Mouse (Mus musculus): ENCODE results near the gene Acbd5. TPM values are rescaled to one million over a fixed set of nuclear protein-coding genes. Genes with fewer than 3 reads are reported as not detected.

Gene Acbd5
- polyA plus RNA-seq, 1 experiment, result 35.5 TPM

GRCm38 (mm10) chr2:23071406-23071805, 3.4 kb downstream of the Acbd5 start:
- no peaks in the 10 kb centered on the region for H3K27me3 ChIP-seq (ENCODE audit: control insufficient read depth, insufficient read depth, low read length, poor library complexity, severe bottlenecking)
- H3K4me3 ChIP-seq (ENCODE audit: low read depth, low read length), result no peak overlapping the region
- no peaks in the 10 kb centered on the region; the same call in 1 of the 2 replicates for H3K36me3 ChIP-seq (ENCODE audit: control insufficient read depth, insufficient read depth, low read length, poor library complexity, severe bottlenecking)
- H3K27ac ChIP-seq (ENCODE audit: insufficient read depth, low read length), result no peak overlapping the region
- TF ChIP-seq CTCF (IDR thresholded peaks at IDR 0.05; ENCODE audit: low read depth, low read length) (no peak), POLR2A (IDR thresholded peaks at IDR 0.05; ENCODE audit: insufficient read depth, low read length) (no peak), EP300 (IDR thresholded peaks at IDR 0.05; ENCODE audit: insufficient read depth, low read depth, low read length) (no peak)
- no peaks in the 10 kb centered on the region for H3K4me1 ChIP-seq (ENCODE audit: control insufficient read depth, insufficient read depth, low read length)
- H3K9me3 ChIP-seq (replicated peaks; ENCODE audit: control insufficient read depth, insufficient read depth, low read length, poor library complexity, severe bottlenecking), result no peaks in the 10 kb centered on the region
- H3K9ac ChIP-seq (ENCODE audit: low read depth, poor library complexity, severe bottlenecking), result no peak overlapping the region

GRCm38 (mm10) chr2:23075846-23076245, 7.9 kb downstream of the Acbd5 start:
- Histone ChIP-seq H3K4me1 (ENCODE audit: control insufficient read depth, insufficient read depth, low read length) (no peaks in the 10 kb centered on the region), H3K4me3 (ENCODE audit: low read depth, low read length) (no peak overlapping the region), H3K9ac (ENCODE audit: low read depth, poor library complexity, severe bottlenecking) (no peak overlapping the region), H3K27me3 (ENCODE audit: control insufficient read depth, insufficient read depth, low read length, poor library complexity, severe bottlenecking) (no peaks in the 10 kb centered on the region), H3K36me3 (ENCODE audit: control insufficient read depth, insufficient read depth, low read length, poor library complexity, severe bottlenecking) (peaks cover 3% of the 10 kb centered on the region; the same call in 1 of the 2 replicates), H3K27ac (ENCODE audit: insufficient read depth, low read length) (no peak overlapping the region), H3K9me3 (replicated peaks; ENCODE audit: control insufficient read depth, insufficient read depth, low read length, poor library complexity, severe bottlenecking) (no peaks in the 10 kb centered on the region)
- TF ChIP-seq CTCF (IDR thresholded peaks at IDR 0.05; ENCODE audit: low read depth, low read length), result no peak

- Histone ChIP-seq H3K36me3 (ENCODE audit: control insufficient read depth, insufficient read depth, low read length, poor library complexity, severe bottlenecking) (peaks cover 3% of the 10 kb centered on the region; the same call in 1 of the 2 replicates), H3K9me3 (replicated peaks; ENCODE audit: control insufficient read depth, insufficient read depth, low read length, poor library complexity, severe bottlenecking) (no peaks in the 10 kb centered on the region), H3K27ac (ENCODE audit: insufficient read depth, low read length) (no peak overlapping the region), H3K4me3 (ENCODE audit: low read depth, low read length) (no peak overlapping the region), H3K4me1 (ENCODE audit: control insufficient read depth, insufficient read depth, low read length) (no peaks in the 10 kb centered on the region), H3K27me3 (ENCODE audit: control insufficient read depth, insufficient read depth, low read length, poor library complexity, severe bottlenecking) (no peaks in the 10 kb centered on the region), H3K9ac (ENCODE audit: low read depth, poor library complexity, severe bottlenecking) (no peak overlapping the region)
- TF ChIP-seq POLR2A (IDR thresholded peaks at IDR 0.05; ENCODE audit: insufficient read depth, low read length) (no peak), CTCF (IDR thresholded peaks at IDR 0.05; ENCODE audit: low read depth, low read length) (no peak), EP300 (IDR thresholded peaks at IDR 0.05; ENCODE audit: insufficient read depth, low read depth, low read length) (no peak)
Measured at GRCm38 (mm10) chr2:23076783-23077182, 8.8 kb downstream of the Acbd5 start.

GRCm38 (mm10) chr2:23077693-23078092, 9.7 kb downstream of the Acbd5 start:
- H3K9ac ChIP-seq (ENCODE audit: low read depth, poor library complexity, severe bottlenecking), result no peak overlapping the region
- H3K9me3 ChIP-seq (replicated peaks; ENCODE audit: control insufficient read depth, insufficient read depth, low read length, poor library complexity, severe bottlenecking), result no peaks in the 10 kb centered on the region
- H3K27ac ChIP-seq (ENCODE audit: insufficient read depth, low read length), result no peak overlapping the region
- no peak for TF ChIP-seq POLR2A (IDR thresholded peaks at IDR 0.05; ENCODE audit: insufficient read depth, low read length)
- TF ChIP-seq EP300 (IDR thresholded peaks at IDR 0.05; ENCODE audit: insufficient read depth, low read depth, low read length), result no peak
- no peak for TF ChIP-seq CTCF (IDR thresholded peaks at IDR 0.05; ENCODE audit: low read depth, low read length)
- no peaks in the 10 kb centered on the region for H3K4me1 ChIP-seq (ENCODE audit: control insufficient read depth, insufficient read depth, low read length)
- H3K27me3 ChIP-seq (ENCODE audit: control insufficient read depth, insufficient read depth, low read length, poor library complexity, severe bottlenecking), result no peaks in the 10 kb centered on the region
- no peak overlapping the region for H3K4me3 ChIP-seq (ENCODE audit: low read depth, low read length)
- H3K36me3 ChIP-seq (ENCODE audit: control insufficient read depth, insufficient read depth, low read length, poor library complexity, severe bottlenecking), result peaks cover 3% of the 10 kb centered on the region; the same call in 1 of the 2 replicates

DNA sequence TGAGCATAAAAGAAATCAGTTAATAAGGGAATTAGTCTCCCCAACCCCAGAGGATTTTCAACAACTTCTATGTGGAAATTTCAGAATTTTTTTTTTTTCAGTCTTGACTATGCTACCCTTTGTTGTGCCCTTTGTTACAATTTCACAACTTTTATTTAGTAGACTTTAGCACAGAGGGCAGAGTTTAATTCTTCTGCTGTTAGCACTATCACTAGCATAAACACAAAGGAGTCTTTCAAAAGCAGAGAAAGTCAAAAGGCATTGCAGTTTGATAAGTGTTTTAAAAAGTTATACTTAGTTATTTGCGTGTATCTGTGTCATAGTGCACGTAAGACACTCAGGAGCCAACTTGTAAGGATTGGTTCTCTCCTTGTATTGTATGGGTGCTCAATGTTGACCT, 10.6 kb downstream of the Acbd5 start:
- no peaks in the 10 kb centered on the region for H3K4me1 ChIP-seq (ENCODE audit: control insufficient read depth, insufficient read depth, low read length)
- no peak overlapping the region for H3K27ac ChIP-seq (ENCODE audit: insufficient read depth, low read length)
- no peaks in the 10 kb centered on the region for H3K27me3 ChIP-seq (ENCODE audit: control insufficient read depth, insufficient read depth, low read length, poor library complexity, severe bottlenecking)
- no peak overlapping the region for H3K9ac ChIP-seq (ENCODE audit: low read depth, poor library complexity, severe bottlenecking)
- TF ChIP-seq EP300 (IDR thresholded peaks at IDR 0.05; ENCODE audit: insufficient read depth, low read depth, low read length), result no peak
- no peak for TF ChIP-seq POLR2A (IDR thresholded peaks at IDR 0.05; ENCODE audit: insufficient read depth, low read length)
- TF ChIP-seq CTCF (IDR thresholded peaks at IDR 0.05; ENCODE audit: low read depth, low read length), result no peak
- no peaks in the 10 kb centered on the region for H3K9me3 ChIP-seq (replicated peaks; ENCODE audit: control insufficient read depth, insufficient read depth, low read length, poor library complexity, severe bottlenecking)
- no peak overlapping the region for H3K4me3 ChIP-seq (ENCODE audit: low read depth, low read length)
- peaks cover 3% of the 10 kb centered on the region; the same call in 1 of the 2 replicates for H3K36me3 ChIP-seq (ENCODE audit: control insufficient read depth, insufficient read depth, low read length, poor library complexity, severe bottlenecking)

DNA sequence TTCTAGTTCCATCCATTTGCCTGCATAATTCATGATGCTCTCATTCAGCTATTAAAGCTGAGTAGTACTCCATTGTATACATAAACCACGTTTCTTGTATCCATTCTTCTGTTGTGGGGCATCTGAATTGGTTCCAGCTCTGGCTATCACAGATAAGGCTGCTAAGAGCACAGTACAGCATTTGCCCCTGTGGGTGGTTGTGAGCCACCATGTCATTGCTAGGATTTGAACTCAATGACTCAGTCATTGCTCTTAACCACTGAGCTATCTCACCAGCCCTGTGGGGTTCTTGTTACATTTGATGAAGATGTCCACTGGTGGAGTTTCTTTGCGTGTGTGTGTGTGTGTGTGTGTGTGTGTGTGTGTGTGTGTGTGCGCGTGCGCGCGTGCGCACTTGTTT, 16.6 kb downstream of the Acbd5 start:
- Histone ChIP-seq H3K4me1 (ENCODE audit: control insufficient read depth, insufficient read depth, low read length) (no peaks in the 10 kb centered on the region), H3K36me3 (ENCODE audit: control insufficient read depth, insufficient read depth, low read length, poor library complexity, severe bottlenecking) (peaks cover 4% of the 10 kb centered on the region; the same call in 1 of the 2 replicates), H3K9ac (ENCODE audit: low read depth, poor library complexity, severe bottlenecking) (no peak overlapping the region), H3K4me3 (ENCODE audit: low read depth, low read length) (no peak overlapping the region), H3K27me3 (ENCODE audit: control insufficient read depth, insufficient read depth, low read length, poor library complexity, severe bottlenecking) (no peaks in the 10 kb centered on the region), H3K27ac (ENCODE audit: insufficient read depth, low read length) (no peak overlapping the region), H3K9me3 (replicated peaks; ENCODE audit: control insufficient read depth, insufficient read depth, low read length, poor library complexity, severe bottlenecking) (no peaks in the 10 kb centered on the region)
- no peak for TF ChIP-seq EP300 (IDR thresholded peaks at IDR 0.05; ENCODE audit: insufficient read depth, low read depth, low read length)

Data from ES-Bruce4 (cell line).